Mouse (Mus musculus) small intestine, adult 2 months (tissue): ENCODE results near the gene Mtf2. TPM values are rescaled to one million over a fixed set of nuclear protein-coding genes. Genes with fewer than 3 reads are reported as not detected.
A peak's percentile ranks its signal among the peaks of the same experiment; 100 is the strongest.

Source experiments
- H3K27ac ChIP-seq: fragments of 200-500 bp; 2 replicates; pipeline ENCODE4 v1.5.1; 2012; ENCODE audit warnings: low read depth, low read length, control low read depth, inconsistent platforms; ENCODE audit not compliant: insufficient read depth
- H3K27me3 ChIP-seq: fragments of 200-500 bp; 2 replicates; pipeline ENCODE4 v1.6.1; 2012; ENCODE audit warnings: mild to moderate bottlenecking, moderate library complexity, low read length, inconsistent platforms; ENCODE audit not compliant: control insufficient read depth, insufficient read depth
- H3K36me3 ChIP-seq: fragments of 200-500 bp; 2 replicates; pipeline ENCODE4 v1.6.1; 2012; ENCODE audit warnings: mild to moderate bottlenecking, low read length, control low read depth, inconsistent platforms; ENCODE audit not compliant: control insufficient read depth, insufficient read depth
- H3K4me1 ChIP-seq: fragments of 200-500 bp; 2 replicates; pipeline ENCODE4 v1.6.1; 2012; ENCODE audit warnings: low read length, inconsistent platforms, mixed read lengths; ENCODE audit not compliant: control insufficient read depth, insufficient read depth, insufficient read length
- H3K4me3 ChIP-seq: fragments of 200-500 bp; 2 replicates; pipeline ENCODE4 v1.5.1; 2012; ENCODE audit warnings: low read depth, mild to moderate bottlenecking, control low read depth, inconsistent platforms, low read length, moderate library complexity
- CTCF ChIP-seq: fragments of 200-500 bp; IDR thresholded peaks from 2 replicates; pipeline ENCODE4 v1.5.1; 2012; ENCODE audit warnings: low read depth, mild to moderate bottlenecking, control low read depth, inconsistent platforms, low read length, moderate library complexity, mixed read lengths; ENCODE audit not compliant: insufficient replicate concordance, insufficient read length; ENCODE audit errors: extremely low read depth
- POLR2A ChIP-seq: fragments of 200-500 bp; IDR thresholded peaks from 2 replicates; pipeline ENCODE4 v1.6.1; 2012; ENCODE audit warnings: low read depth, mild to moderate bottlenecking, control low read depth, inconsistent platforms, low read length, moderate library complexity
- WGBS: fragments of 180-500 bp; shearing (Covaris S2); methylation state at CpG from one replicate; pipeline ENCODE4 v1.1.7; 2018; 5-methylcytosine and 5-hydroxymethylcytosine counted together
- polyA plus RNA-seq: library from polyadenylated mRNA; depleted of rRNA; stranded (reverse); fragments of >200 nt; gene quantifications from 2 replicates; pipeline ENCODE4 v1.2.3, GENCODE M21; 2012; rRNA removed

Gene Mtf2
- polyA plus RNA-seq, 1 experiment = 2.0 TPM

DNA sequence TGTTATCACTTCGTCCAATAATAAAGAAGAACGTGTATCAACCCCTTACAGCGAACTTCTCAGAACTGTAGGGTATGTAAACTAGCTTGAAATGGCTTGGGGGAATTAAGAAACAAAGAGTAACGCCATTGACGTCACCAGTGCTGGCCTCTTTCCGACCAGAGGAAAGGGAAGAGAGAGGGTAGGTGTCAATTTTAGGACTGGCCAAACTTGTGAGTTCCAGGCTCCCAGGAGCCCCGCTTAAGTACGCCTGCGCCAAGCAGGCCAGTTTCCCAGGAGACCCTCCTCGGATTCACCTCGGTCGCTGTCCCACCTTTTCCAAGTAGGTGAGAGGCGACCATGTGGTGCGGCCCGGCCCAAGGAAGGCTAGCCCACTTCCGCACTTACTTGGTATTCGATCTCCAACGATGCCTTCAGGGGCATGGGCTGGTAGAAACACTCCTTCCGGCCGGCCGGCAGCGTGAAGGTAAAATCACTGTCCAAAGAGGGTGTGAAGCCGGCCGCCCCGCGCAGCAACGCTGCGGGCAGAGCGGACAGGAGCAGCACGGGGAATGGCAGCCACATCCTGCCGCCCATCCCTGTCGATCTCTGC is 66.5 kb downstream of the Mtf2 start:
- Histone ChIP-seq H3K36me3 (peaks cover 11% of the 10 kb centered on the region), H3K4me1 (peaks cover 3% of the 10 kb centered on the region; the same call in 1 of the 2 replicates), H3K4me3 (peak overlapping the region; percentile 86), H3K27me3 (no peaks in the 10 kb centered on the region), H3K27ac (peak overlapping the region; percentile 77)
- TF ChIP-seq POLR2A = no peak; the same call in 1 of the 2 replicates
- TF ChIP-seq CTCF = no peak
- WGBS = under 1% methylated on average over 32 of the region's 32 CpGs

DNA sequence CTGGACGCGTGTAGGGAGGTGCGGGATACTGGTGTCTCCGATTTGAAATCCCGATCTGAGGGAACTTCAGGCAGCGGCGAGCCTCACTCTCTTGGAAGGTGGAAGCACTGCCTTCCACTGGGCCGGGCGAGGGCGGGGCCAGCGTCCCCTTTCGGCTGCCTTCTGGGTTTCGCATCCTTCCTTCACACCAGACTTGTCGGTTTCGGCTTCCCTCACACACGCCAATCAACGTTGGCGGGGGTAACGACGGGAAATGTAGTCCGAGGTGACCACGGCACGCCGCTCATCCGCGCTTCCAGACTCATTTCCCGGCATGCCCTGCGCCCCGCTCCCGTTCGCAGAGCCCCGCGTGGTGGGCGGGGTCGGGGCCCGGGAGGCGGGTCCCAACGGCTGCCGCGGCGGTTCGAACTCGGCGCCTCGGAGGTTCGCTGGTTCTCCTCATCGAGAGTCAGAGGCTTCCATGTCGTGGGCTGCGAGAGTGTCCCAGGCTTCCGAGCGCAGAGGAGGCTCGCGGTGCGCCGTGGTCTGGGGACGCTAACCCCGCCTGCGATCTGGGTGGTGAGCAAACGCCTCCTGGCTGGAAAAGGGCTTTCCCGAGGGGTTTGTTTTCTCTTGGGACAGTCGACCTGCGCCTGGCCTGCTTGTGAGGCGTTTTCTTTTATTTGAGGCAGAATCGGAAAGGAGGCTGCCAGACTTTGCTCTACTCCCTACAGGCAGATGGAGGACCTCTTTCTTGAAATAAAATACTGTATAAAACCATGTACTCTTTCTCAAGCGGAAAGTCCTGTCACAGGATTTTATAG is 67.2 kb downstream of the Mtf2 start, which contains the start of the genes Tmed5 and Ccdc18:
Tmed5 (minus strand) TSS at position 180 of the 803 bp plus-strand sequence.
Ccdc18 (plus strand) TSS at position 435 of the 803 bp plus-strand sequence.
- H3K27ac ChIP-seq = peak within 1 kb of the TSS; percentile 77
- under 1% methylated on average over 65 of the region's 65 CpGs for WGBS
- TF ChIP-seq CTCF (no peak), POLR2A (peak; percentile 82)

DNA sequence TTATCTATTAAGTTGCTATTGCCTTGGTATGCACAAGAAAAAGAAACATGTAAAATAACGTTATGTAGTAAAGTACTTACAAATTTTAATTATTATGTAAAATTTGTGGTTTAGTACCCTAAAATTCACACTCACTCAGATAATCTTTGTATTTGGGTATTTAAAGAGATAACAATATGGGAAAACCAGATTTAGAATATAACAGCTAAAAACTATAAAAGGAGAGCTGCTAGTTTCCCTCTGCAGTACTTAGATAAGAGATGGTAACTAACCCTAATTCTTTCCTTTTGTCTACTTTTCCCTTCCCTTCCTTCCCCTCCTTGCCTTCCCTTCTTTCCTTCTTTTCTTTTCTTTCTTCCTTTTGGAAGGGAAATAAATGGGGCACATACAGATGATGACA is 87.1 kb downstream of the Mtf2 start:
- 90% methylated on average over 1 of the region's 1 CpGs for WGBS
- Histone ChIP-seq H3K27ac (no peak overlapping the region), H3K4me1 (no peaks in the 10 kb centered on the region), H3K36me3 (no peaks in the 10 kb centered on the region), H3K27me3 (no peaks in the 10 kb centered on the region), H3K4me3 (no peak overlapping the region)
- TF ChIP-seq POLR2A = no peak
- no peak for TF ChIP-seq CTCF

More for the DNA sequence above, 67.2 kb downstream of the Mtf2 start, which contains the start of the genes Tmed5 and Ccdc18:
- Histone ChIP-seq H3K4me3 (peak within 1 kb of the TSS; percentile 86), H3K27me3 (no peaks in the 10 kb centered on the region), H3K4me1 (peaks cover 3% of the 10 kb centered on the region; the same call in 1 of the 2 replicates), H3K36me3 (peaks cover 9% of the 10 kb centered on the region)

Other genes starting within 250 kb of the Mtf2 start
- not detected in 2 replicates for gene Ube2d2b, start 235.6 kb upstream of the Mtf2 start, polyA plus RNA-seq
- gene Evi5, start 190.6 kb upstream of the Mtf2 start, polyA plus RNA-seq = 4.6 and 8.1 TPM in 2 replicates
- gene Rpl5, start 165.2 kb upstream of the Mtf2 start, polyA plus RNA-seq = 34.3 and 62.3 TPM in 2 replicates
- gene Fam69a, start 78.6 kb upstream of the Mtf2 start, polyA plus RNA-seq = 0.08 and 0.30 TPM in 2 replicates
- gene Tmed5, start 66.9 kb downstream of the Mtf2 start, polyA plus RNA-seq = 31.5 and 33.9 TPM in 2 replicates
- gene Ccdc18, start 67.2 kb downstream of the Mtf2 start, polyA plus RNA-seq = not detected in 2 replicates
- gene Dr1, start 203.2 kb downstream of the Mtf2 start, polyA plus RNA-seq = 10.7 and 15.8 TPM in 2 replicates
- gene Pigg, start 246.9 kb downstream of the Mtf2 start, polyA plus RNA-seq = 2.5 and 4.7 TPM in 2 replicates